Comparison of ENCODE assay signal across 8 mouse cellular contexts in the genomic region with DNA sequence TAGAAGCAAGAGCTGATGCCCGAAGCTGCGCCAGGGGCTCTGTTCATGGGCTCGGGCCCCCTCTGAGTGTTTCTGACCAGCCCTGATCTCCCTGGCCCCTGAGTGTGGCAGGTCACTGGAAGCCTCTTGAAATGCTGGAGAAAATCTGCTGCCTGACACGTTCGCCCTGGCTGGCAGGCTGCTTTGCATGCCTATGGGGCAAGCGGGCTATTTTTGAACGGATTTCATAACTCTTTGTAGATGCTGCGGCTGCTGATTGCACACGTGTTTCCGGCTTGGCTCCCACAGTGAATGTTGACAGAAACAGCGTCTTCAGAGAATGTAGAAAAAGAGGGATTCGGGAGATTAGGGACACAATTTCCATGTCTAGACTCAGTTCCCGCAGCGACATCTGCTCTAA.
A peak's percentile ranks its signal among the peaks of the same experiment; 100 is the strongest.
DNase-seq lines count a peak whose midpoint lies in the region.
"Had no signal": no experiment of that assay in that cellular context is flagged by ENCODE, and none has a peak within 500 bp of the region (broad histone marks: within the 10 kb centered on the region; RNA-seq: fewer than 3 reads in every experiment).

No protein-coding gene starts in this region.

- peaks cover 11% of the 10 kb centered on the region; the same call in 1 of the 2 replicates for H3K4me1 ChIP-seq in heart, embryonic 10.5 days

- peak overlapping the region; percentile 66 for H3K27ac ChIP-seq in heart, embryonic 10.5 days
- H3K27ac ChIP-seq: neural tube, embryonic 13.5 days had no signal

- H3K4me3 ChIP-seq in heart, embryonic 10.5 days: peak overlapping the region; percentile 29; the same call in 1 of the 2 replicates
- H3K4me3 ChIP-seq: neural tube, embryonic 13.5 days had no signal

- WGBS in heart, embryonic 10.5 days: 41% methylated on average over 14 of the region's 14 CpGs

- peak; percentile 27 for DNase-seq in urinary bladder, adult 2 months (ENCODE audit: low spot score)
- DNase-seq in urinary bladder, postnatal 10 days (ENCODE audit: low spot score): no peak
- peak; percentile 14 to 24 for DNase-seq in cerebellum, postnatal 25 days
- peak; percentile 82 for DNase-seq in heart, embryonic 10.5 days (ENCODE audit: low spot score)
- DNase-seq in layer of hippocampus, postnatal 36 days: peak; percentile 26 to 52
- peak; percentile 76 to 92 for DNase-seq in lung, postnatal 4 days
- peak; percentile 37 for DNase-seq in splenic B cell, adult 2 months (ENCODE audit: low read depth, low spot score)

- H3K9me3 ChIP-seq in heart, embryonic 10.5 days: no peaks in the 10 kb centered on the region
- H3K9me3 ChIP-seq: neural tube, embryonic 13.5 days had no signal

- no peaks in the 10 kb centered on the region for H3K36me3 ChIP-seq in heart, embryonic 10.5 days
- no peaks in the 10 kb centered on the region for H3K36me3 ChIP-seq in splenic B cell, adult 2 months (ENCODE audit: control insufficient read depth, insufficient read depth, low read length, poor library complexity, severe bottlenecking)
- H3K36me3 ChIP-seq: neural tube, embryonic 13.5 days had no signal

- H3K27me3 ChIP-seq in heart, embryonic 10.5 days (ENCODE audit: insufficient read depth, poor library complexity, severe bottlenecking): no peaks in the 10 kb centered on the region
- H3K27me3 ChIP-seq in splenic B cell, adult 2 months (ENCODE audit: control insufficient read depth, insufficient read depth, low read length, poor library complexity, severe bottlenecking): no peaks in the 10 kb centered on the region
- H3K27me3 ChIP-seq: neural tube, embryonic 13.5 days had no signal
